Mouse (Mus musculus) erythroblast, embryonic 14.5 days (primary cell): ENCODE results near the gene Gm5426. TPM values are rescaled to one million over a fixed set of nuclear protein-coding genes. Genes with fewer than 3 reads are reported as not detected.

Source experiments
- H3K27me3 ChIP-seq: 2 replicates; pipeline ENCODE4 v1.6.1; 2012; ENCODE audit warnings: inconsistent platforms; ENCODE audit not compliant: control insufficient read depth
- H3K36me3 ChIP-seq: 2 replicates; pipeline ENCODE4 v1.6.1; 2012; ENCODE audit warnings: mild to moderate bottlenecking, inconsistent platforms; ENCODE audit not compliant: control insufficient read depth
- H3K4me1 ChIP-seq: 2 replicates; pipeline ENCODE4 v1.6.1; 2012; ENCODE audit warnings: inconsistent platforms; ENCODE audit not compliant: control insufficient read depth
- H3K4me3 ChIP-seq: replicated peaks from 2 replicates; pipeline ENCODE3; 2012; ENCODE audit warnings: moderate library complexity, mild to moderate bottlenecking, inconsistent platforms
- H3K9me3 ChIP-seq: 2 replicates; pipeline ENCODE4 v1.6.1; 2012; ENCODE audit warnings: low read length, inconsistent platforms, mixed read lengths; ENCODE audit not compliant: control insufficient read depth
- GATA1 ChIP-seq: IDR thresholded peaks from 2 replicates; pipeline ENCODE4 v1.6.1; 2012; ENCODE audit warnings: low read length, inconsistent platforms, mixed read lengths
- TAL1 ChIP-seq: IDR thresholded peaks from 3 replicates; pipeline ENCODE4 v1.6.1; 2012; ENCODE audit warnings: low read length, inconsistent platforms, mixed read lengths
- polyA plus RNA-seq: library from polyadenylated mRNA; stranded (reverse); fragments of >175 nt; gene quantifications from 2 replicates; pipeline ENCODE4 v1.2.3, GENCODE M21; 2012

Gm5426 gene
- polyA plus RNA-seq, 1 experiment, result not detected

DNA sequence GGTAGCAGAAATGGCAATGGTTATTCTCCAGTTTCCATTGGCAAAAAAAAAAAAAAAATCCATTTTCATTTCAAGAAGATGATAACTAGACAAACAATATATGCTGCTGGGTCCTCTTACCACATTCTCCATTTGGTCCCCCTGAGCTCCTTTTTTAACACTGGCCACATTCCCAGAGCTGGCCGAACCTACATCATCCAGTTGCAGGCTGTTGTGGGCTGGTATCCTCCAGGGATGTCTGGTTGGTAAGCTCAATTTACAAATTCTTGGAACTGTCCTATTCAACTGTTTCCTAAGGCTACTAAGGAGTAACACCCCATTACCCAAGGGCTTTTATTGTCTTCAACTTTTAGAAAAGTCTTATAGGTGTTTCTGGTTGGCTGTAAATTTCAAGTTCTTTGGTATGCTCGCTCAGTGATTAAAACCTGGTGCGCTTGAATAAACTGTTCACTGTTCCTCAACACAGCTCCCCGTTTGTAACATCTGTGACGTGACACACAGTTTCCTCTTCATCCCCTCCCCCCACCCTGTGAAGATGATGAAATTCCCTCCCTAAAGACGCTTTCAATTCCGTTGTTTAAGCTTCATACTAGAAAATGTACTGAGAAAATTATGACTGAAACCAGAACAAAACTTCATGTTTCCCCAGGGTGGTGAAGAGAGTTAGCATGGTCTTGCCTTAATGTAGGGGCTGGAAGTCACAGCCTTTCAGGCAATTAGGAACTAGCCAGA, 26.7 kb downstream of the Gm5426 start:
- Histone ChIP-seq H3K4me3 (no peak overlapping the region), H3K27me3 (no peaks in the 10 kb centered on the region)

DNA sequence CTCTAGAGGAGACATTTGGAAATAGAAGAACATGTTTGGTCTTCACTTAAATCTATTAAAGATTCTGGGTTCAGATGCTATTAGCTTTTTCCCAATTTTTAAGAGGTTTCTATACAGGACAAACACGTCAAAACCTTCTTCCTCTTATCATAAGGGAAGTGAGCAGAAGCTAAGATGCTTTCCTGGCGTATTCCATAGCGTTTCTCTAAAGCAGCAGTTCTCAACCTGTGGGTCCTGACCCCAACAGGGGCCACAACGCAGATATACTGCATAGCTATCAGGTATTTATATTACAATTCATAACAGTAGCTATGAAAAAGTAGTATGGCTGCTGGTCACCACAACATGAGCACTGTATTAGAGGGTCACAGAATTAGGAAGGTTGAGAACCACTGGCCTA, 27.4 kb downstream of the Gm5426 start:
- H3K36me3 ChIP-seq, result no peaks in the 10 kb centered on the region
- no peaks in the 10 kb centered on the region for H3K27me3 ChIP-seq
- H3K9me3 ChIP-seq, result no peaks in the 10 kb centered on the region
- no peak overlapping the region for H3K4me3 ChIP-seq
- no peaks in the 10 kb centered on the region for H3K4me1 ChIP-seq
- TF ChIP-seq GATA1 (no peak), TAL1 (no peak)

More for the DNA sequence above, 26.7 kb downstream of the Gm5426 start:
- TF ChIP-seq TAL1 (no peak), GATA1 (no peak)
- no peaks in the 10 kb centered on the region for H3K36me3 ChIP-seq
- no peaks in the 10 kb centered on the region for H3K9me3 ChIP-seq
- H3K4me1 ChIP-seq, result no peaks in the 10 kb centered on the region

DNA sequence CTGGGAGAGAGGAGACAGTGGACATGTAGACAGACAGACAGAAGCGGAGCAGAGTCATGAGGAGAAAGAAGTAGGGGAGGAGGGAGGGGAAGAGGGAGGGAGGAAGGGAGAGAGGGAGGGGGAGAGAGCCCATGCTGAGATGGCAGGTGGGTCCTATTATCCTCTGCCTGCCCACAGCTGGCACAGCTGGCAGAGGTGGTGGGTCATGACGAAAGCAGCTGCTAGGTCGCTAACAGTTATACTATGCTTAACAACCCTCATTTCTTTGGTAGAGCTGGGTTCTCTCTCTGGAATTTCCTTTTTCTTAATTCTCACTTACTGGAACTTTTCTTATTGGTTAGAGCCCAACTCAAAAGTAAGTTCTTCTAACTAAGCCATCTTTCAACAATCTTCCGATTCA, 28.9 kb downstream of the Gm5426 start:
- H3K27me3 ChIP-seq, result no peaks in the 10 kb centered on the region
- no peak for TF ChIP-seq TAL1
- TF ChIP-seq GATA1, result no peak
- H3K36me3 ChIP-seq, result no peaks in the 10 kb centered on the region
- H3K4me1 ChIP-seq, result no peaks in the 10 kb centered on the region
- no peaks in the 10 kb centered on the region for H3K9me3 ChIP-seq
- H3K4me3 ChIP-seq, result no peak overlapping the region

DNA sequence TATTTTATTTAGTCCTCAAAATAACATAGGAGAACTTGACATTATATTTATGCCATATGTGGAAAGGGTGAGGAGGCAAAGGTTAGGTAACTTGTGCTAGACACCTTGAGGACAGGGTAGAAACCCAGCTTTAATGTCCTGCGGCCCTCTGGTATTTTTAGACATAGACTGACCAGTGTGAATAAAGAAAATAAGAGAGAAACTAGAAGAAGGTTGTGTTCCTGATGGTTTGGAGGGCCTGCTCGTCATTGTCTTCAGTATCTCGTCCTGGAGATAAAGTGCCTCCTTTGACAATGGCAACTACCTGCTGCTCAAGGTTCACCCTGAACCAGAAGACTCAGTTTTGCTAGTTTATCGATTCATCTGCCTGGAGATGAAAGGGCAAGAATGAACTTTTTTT, 32.6 kb downstream of the Gm5426 start:
- H3K36me3 ChIP-seq, result no peaks in the 10 kb centered on the region
- TF ChIP-seq TAL1, result no peak
- no peak for TF ChIP-seq GATA1
- no peak overlapping the region for H3K4me3 ChIP-seq
- H3K27me3 ChIP-seq, result no peaks in the 10 kb centered on the region
- H3K4me1 ChIP-seq, result no peaks in the 10 kb centered on the region
- no peaks in the 10 kb centered on the region for H3K9me3 ChIP-seq

DNA sequence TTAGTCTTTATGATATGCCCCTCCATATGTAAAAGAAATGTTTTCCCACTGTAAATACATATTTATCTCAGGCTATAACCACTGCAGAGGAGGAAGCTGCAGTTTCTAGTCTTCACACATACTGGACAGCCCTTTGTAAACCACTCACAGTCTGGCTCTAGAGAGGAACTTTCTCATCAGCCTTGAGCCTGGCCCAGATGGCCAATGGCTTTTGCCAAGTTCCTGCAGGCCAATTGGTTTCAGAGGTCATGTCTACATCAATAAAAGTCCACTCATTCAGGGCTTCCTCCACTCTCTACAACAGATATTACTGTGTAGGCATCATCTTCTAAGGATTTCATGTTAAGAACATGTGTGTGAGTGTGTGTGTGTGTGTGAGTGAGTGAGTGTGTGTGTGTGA, 35.1 kb downstream of the Gm5426 start:
- Histone ChIP-seq H3K27me3 (no peaks in the 10 kb centered on the region), H3K4me1 (no peaks in the 10 kb centered on the region), H3K9me3 (no peaks in the 10 kb centered on the region), H3K36me3 (no peaks in the 10 kb centered on the region), H3K4me3 (no peak overlapping the region)
- TF ChIP-seq TAL1 (no peak), GATA1 (no peak)

DNA sequence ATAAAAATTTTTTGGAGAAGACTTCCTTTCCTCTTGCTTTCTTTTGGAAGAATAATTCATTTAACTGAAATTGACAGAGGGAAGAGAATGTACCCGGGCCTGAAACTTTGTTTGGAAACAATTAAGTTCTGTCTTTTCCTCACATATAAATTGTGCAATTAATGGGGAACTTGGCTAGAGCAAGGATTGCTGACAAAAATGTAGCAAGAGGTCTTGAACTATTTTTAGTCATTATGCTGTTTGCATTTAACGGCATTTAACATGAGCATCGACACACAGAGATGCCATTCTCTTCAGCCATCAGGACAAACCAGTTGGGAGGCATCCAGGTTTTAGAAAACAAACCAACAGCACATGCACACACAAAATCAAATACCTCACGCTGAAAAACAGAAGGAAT, 36.6 kb downstream of the Gm5426 start:
- H3K4me3 ChIP-seq, result no peak overlapping the region

DNA sequence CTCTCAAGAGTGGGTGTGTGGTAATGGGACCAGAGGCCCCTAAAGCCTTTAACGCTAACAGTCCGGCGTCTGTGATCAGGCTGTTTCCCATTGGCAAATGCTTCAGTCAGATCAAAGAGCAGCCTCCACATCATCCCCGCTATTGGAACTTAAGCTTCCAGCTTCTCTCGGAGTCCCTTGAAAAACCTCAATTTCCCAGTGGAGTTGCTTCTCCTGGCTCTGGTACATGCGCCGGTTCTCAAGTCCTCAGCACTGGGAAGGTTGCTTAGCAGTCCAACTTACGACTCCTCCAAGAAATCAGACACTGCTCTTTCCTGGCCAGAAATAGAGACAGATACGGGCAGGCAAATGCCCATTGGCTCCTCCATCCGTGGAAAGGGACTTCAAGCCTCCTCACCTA, 37.4 kb downstream of the Gm5426 start:
- no peaks in the 10 kb centered on the region for H3K36me3 ChIP-seq
- TF ChIP-seq GATA1 (no peak), TAL1 (no peak)
- H3K4me3 ChIP-seq, result no peak overlapping the region
- H3K4me1 ChIP-seq, result peaks cover 3% of the 10 kb centered on the region; the same call in 1 of the 2 replicates
- no peaks in the 10 kb centered on the region for H3K27me3 ChIP-seq
- no peaks in the 10 kb centered on the region for H3K9me3 ChIP-seq

More for the DNA sequence above, 36.6 kb downstream of the Gm5426 start:
- Histone ChIP-seq H3K4me1 (no peaks in the 10 kb centered on the region), H3K27me3 (no peaks in the 10 kb centered on the region), H3K36me3 (no peaks in the 10 kb centered on the region), H3K9me3 (no peaks in the 10 kb centered on the region)
- TF ChIP-seq TAL1, result no peak
- no peak for TF ChIP-seq GATA1

DNA sequence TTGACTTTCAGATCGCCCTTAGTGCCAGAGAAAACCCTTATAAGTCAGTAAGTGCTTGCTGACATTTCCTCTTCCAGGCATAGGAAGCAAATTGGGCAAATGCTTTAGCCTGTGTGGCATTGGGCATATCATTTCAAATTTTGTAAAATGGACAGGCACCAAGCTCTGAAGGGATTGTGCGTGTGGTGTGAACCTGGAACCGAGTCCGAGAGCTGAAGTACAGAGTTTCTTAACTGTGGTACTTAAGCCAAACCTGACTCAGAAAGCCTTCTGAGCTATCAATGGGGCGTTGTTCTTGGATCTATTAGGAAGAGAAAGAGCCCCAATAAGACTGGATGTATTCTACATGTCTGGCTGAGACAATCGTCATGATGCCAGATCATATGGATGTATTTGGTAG, 40.5 kb downstream of the Gm5426 start:
- no peaks in the 10 kb centered on the region for H3K36me3 ChIP-seq
- no peak for TF ChIP-seq TAL1
- no peak for TF ChIP-seq GATA1
- H3K4me1 ChIP-seq, result peaks cover 5% of the 10 kb centered on the region
- H3K27me3 ChIP-seq, result no peaks in the 10 kb centered on the region
- no peaks in the 10 kb centered on the region for H3K9me3 ChIP-seq
- H3K4me3 ChIP-seq, result no peak overlapping the region

DNA sequence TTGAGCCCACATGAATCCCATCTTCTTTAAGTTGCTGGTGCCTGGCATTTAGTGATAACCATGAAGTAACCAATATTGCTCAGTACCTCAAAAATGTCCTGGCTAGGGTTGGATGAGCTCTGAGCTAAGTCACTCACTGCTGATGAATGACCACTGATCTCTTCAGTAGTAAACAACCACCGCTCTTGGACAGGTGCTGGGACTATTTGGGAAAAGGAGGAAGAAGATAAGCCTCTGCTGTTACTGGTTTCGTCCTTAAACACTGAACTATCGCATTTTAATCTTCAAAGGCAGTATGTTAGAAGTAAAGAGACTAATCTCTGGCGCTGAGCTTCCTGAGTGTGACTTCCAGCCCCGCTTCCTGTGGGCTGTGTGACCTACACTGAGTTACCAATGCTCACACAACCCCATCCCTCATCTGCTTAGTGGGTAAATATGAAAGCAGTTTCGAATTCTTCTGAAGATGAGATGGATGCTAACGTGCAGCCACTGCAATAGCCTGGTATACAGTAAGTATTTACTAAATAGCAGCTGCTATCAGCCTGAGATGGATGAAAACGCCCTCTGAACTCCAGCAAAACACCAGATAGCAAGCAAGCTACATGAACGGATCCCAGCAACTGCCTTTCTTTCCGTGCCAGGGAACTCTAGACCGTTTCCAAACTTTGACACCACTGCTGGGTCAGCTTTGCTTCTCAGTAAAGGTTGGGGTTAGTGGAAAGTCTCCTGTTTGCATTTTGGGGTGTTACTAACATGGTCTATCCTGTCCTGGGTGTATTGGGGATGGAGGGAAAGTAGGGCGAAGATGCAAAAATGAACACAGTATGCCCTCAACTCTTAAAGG, 44.4 kb downstream of the Gm5426 start:
- Histone ChIP-seq H3K9me3 (no peaks in the 10 kb centered on the region), H3K36me3 (no peaks in the 10 kb centered on the region), H3K27me3 (no peaks in the 10 kb centered on the region), H3K4me3 (no peak overlapping the region), H3K4me1 (peaks cover 5% of the 10 kb centered on the region)
- TF ChIP-seq GATA1 (no peak), TAL1 (no peak)
